Mouse (Mus musculus) urinary bladder, postnatal 25 days (tissue): ENCODE data around the gene Dbh.

Experiments used
- DNase-seq: peaks from one replicate; pipeline ENCODE4 v3.0.0; 2022; ENCODE audit warnings: low spot score

Dbh gene

GRCm38 (mm10) chr2:27163851-27164250 is 1.2 kb upstream of the Dbh start:
- DNase-seq: no peak

GRCm38 (mm10) chr2:27166074-27166473 is 1.0 kb downstream of the Dbh start:
- no peak for DNase-seq

- no peak for DNase-seq
Observed at GRCm38 (mm10) chr2:27166999-27167398, 2.0 kb downstream of the Dbh start.

- no peak for DNase-seq
Observed at GRCm38 (mm10) chr2:27174242-27174641, 9.2 kb downstream of the Dbh start.

GRCm38 (mm10) chr2:27175696-27176267 is 10.7 kb downstream of the Dbh start:
- no peak for DNase-seq

GRCm38 (mm10) chr2:27179101-27179500 is 14.1 kb downstream of the Dbh start:
- no peak for DNase-seq

GRCm38 (mm10) chr2:27181907-27182306 is 16.9 kb downstream of the Dbh start:
- no peak for DNase-seq

GRCm38 (mm10) chr2:27183734-27184133 is 18.7 kb downstream of the Dbh start:
- no peak for DNase-seq

- no peak for DNase-seq
Observed at GRCm38 (mm10) chr2:27187531-27187930, 22.5 kb downstream of the Dbh start.

- no peak for DNase-seq
Observed at GRCm38 (mm10) chr2:27189994-27190393, 25.0 kb downstream of the Dbh start.

GRCm38 (mm10) chr2:27198551-27199246 is 33.7 kb downstream of the Dbh start:
- no peak for DNase-seq

GRCm38 (mm10) chr2:27200586-27200985 is 35.6 kb downstream of the Dbh start:
- DNase-seq: no peak

GRCm38 (mm10) chr2:27205666-27206065 is 40.6 kb downstream of the Dbh start:
- no peak for DNase-seq

- DNase-seq: peak; percentile 31
Observed at GRCm38 (mm10) chr2:27206128-27206797, 41.2 kb downstream of the Dbh start.

- DNase-seq: no peak
Observed at GRCm38 (mm10) chr2:27207126-27207525, 42.1 kb downstream of the Dbh start.

- DNase-seq: no peak
Observed at GRCm38 (mm10) chr2:27209370-27209769, 44.3 kb downstream of the Dbh start.

- no peak for DNase-seq
Observed at GRCm38 (mm10) chr2:27209816-27210215, 44.8 kb downstream of the Dbh start.

- DNase-seq: peak; percentile 43
Observed at GRCm38 (mm10) chr2:27210255-27210654, 45.2 kb downstream of the Dbh start.

- DNase-seq: no peak
Observed at GRCm38 (mm10) chr2:27210676-27211210, 45.7 kb downstream of the Dbh start.

GRCm38 (mm10) chr2:27211966-27212893 is 47.2 kb downstream of the Dbh start:
- DNase-seq: no peak

- no peak for DNase-seq
Observed at GRCm38 (mm10) chr2:27215537-27215936, 50.5 kb downstream of the Dbh start.

- DNase-seq: no peak
Observed at GRCm38 (mm10) chr2:27218121-27218544, 53.1 kb downstream of the Dbh start.
